Mouse (Mus musculus): ENCODE data around the gene Arhgap28.

Gene Arhgap28

DNA sequence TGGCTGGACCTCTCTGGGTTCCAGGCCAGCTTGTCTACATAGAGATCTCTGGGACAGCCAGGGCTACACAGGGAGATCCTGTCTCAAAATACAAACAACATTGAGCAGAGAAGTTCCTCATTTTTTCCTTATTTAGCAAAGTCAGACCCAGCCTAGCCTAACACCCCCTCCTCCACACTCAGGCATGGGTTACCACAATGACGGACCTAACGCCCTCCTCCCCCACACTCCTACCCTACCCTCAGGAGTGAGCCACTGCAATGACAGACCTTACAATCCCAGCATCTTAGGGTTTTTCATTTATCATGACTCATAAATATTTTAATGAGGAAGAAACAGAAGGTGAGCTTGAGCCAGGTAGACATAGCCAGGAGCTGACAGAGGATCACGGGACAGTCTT is 73.0 kb downstream of the Arhgap28 start:
- no peak for DNase-seq

DNA sequence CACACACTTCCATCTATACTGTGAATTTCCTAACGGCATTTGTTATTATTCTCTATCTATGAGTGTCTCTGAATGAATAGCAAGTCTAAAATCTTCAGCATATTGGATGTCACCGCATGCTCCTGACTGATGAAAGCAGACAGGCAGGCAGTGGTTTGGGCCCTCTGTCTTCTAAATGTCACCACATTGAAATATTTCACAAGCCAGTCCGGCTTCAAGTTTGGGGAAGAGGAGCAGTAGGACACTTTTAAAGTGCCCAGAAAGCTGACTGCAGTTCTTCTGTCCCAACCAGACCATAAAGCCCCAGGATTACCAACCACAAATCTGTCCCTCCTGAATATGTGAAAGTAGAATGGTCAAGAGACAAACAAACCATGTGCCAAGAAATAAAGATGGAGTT is 73.5 kb downstream of the Arhgap28 start:
- no peak for DNase-seq

DNA sequence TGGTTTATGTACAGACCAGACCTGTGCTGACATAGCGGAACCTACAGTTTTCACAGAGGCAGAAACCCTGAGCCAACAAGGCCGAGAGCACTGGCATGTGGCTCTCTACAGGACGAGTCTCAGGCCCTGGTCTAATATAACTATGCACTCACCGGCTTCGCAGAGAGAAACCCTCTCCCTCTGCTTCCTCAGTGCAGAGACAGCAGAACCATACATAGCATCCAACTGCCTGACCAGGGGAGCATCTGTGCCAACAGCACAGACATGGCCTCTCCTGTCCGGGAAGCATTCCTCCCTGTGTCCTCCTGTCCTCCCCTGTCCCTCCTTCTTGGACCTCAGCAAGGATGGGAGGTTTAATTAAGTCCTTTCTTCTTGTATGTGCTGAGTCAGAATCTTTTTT is 75.6 kb downstream of the Arhgap28 start:
- DNase-seq = no peak

DNA sequence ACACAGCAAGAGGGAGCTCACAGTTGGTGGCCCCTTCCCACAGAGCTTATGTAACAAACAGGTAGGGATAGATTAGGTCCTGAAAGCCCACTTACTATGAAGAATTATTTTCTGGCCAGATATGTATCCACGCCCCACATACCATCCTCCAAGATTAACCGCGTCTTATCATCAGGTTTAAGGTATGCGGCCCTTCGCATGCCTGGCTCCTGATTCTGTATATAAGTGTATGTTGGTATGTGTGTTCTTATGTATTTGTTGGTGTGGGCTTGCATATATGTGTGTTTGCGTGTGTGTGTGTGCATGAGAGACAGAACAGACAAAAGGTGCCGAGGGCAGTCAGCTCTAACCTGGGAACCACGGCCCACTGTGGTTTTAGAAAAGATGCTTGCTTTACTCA is 76.1 kb downstream of the Arhgap28 start:
- no peak for DNase-seq

DNA sequence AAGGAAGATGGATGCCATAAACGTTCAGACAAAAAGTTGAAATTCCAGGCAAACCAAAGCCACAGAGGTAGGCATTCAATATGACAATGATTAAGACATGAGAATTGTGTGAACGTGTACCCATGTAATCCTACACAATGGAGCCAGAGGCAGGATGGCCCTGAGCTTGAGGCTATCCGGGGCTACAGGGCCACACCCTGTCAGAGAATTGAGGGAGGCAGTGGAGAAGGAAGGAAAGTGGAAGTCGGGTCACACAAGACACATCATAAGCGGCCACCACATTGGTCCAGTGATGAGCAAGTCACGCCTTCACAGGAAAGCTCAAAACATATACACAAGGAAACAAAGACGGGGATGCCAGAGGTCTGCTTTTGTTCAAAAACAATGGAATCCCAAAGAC is 84.0 kb downstream of the Arhgap28 start:
- DNase-seq = no peak

DNA sequence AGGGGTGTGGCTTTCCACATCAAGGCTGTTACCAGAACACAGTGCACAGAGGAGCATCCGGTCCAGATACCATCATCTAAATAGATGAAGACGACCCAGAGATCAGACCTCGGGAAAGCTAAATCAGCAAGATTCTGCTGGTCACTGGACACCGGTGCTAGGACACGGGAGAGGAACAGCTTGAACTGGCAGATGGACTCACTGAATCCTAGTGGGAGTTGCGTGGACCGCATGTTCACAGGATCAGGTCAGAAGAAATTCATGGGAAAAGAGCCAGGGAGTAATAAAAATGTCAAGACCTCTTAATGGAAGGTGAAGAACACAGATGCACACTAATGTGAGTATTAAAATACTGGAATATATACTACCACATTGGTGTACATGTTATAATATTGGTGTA is 85.7 kb downstream of the Arhgap28 start:
- peak; percentile 29 for DNase-seq

DNA sequence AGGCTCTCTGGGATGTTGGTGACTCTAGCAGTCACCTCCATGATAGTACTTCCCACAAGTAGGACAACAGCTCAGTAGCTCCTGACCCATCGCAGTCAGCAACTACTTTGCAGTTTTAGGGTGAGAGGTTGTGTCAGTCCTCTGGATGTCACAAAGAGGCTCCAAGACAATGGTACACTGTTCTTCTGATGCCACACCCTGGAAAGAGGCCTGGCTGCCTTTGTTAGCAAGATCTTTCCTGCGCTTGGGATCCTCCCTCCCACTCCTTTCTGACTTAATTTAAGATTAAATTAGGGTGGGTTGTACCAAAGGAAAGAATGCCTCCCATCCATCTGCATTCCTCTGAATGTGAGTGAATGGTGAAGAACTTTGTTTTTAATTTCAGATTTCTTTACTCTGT is 87.0 kb downstream of the Arhgap28 start:
- DNase-seq = no peak

DNA sequence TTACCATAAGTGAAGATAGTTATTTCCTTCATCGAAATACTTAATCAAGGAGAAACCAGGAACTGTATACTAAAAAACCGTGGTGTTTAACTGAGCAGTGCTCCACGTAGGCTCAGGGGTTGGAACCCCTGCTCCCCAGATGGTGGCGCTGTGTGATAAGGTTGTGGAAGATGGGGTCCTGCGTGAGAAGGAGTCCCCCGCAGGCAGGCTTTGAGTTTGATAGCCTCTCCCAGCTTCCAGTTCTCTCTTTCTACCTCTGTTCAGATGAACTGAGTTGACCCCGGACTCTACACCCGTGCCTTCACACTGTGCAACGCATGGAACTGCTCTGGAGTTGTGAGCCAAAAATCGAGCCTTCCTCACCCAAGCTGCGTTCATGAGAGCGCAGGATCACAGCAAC is 91.3 kb downstream of the Arhgap28 start:
- DNase-seq = peak; percentile 11

DNA sequence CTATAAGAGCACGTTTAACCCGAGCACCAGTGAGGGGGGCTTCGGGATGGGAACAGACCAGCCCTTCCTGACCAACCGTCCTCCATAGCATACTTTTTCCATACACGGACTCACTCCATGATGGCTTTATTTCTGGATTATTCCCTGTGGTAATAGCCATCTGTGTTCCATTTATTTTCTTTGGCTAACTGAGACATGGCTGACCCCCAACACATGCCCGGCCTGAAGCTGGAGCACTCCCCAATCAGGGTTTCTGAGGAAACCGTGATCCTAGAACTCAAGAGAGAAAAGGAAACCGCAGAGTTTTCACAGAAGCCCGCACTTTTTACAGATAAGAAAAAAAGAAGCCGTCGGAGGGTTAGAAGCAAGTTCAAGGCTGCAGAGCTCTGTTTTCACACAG is 91.9 kb downstream of the Arhgap28 start:
- no peak for DNase-seq

DNA sequence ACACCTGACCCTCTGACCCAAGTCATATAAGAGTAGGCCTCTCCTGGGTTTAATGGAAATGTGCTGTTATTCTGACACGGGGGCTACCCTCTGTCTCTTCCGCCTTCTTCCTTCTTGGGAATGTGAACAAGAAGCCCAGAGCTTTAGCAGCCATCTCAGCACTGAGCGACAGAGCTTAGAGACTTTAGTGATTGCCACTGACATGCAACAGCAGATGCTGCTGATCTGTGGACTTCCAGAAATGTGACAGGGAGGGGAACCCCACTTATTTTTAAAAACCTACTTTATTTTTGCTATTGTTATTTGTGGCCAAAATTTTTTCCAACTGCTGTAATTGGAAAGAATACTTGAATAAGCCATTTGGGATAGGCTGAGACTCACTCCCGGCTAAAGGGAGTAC is 95.4 kb downstream of the Arhgap28 start:
- DNase-seq = no peak

DNA sequence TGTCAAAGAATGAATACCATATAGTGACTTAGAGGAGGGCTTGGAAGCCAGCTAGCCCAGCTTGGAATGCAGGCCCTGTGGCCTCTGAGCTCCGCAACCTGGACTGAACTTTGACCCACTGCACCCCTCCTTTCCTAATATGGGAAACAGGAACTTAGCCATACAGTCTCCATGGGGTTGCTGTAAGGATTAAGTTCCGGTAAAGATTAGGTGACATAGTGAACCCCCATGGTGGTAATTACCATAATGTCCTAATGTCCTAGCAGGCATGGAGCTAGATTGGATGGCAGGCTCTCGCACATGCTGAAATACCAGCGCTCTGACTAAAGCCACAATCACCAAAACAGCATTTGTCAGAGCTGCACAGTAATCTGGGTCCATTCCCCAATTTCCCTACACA is 95.8 kb downstream of the Arhgap28 start:
- DNase-seq = no peak

DNA sequence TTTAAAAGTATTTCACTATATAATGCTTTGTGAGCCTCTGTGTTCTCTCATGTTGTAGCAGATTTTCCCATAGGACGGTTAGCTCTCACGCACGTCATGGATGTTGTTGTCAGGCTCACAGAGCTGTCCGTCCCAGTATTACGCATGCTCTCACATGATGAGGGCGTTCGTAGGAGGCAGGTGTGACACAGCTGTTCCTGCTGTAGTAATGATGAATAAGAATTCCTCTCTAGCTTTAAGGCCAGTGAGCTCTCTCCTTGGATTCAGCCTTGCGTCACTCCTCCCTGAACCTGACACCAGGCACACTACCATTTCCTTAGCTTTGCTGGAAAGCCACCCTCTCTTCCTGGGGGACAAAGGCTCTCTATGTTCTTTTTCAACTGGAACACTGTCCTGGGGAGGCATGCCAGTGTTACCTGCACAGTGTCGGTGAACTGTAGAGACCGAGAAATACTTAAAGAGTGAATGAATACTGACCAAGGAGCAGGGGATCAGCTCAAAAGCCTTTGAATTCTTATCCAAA is 96.3 kb downstream of the Arhgap28 start:
- DNase-seq = no peak

DNA sequence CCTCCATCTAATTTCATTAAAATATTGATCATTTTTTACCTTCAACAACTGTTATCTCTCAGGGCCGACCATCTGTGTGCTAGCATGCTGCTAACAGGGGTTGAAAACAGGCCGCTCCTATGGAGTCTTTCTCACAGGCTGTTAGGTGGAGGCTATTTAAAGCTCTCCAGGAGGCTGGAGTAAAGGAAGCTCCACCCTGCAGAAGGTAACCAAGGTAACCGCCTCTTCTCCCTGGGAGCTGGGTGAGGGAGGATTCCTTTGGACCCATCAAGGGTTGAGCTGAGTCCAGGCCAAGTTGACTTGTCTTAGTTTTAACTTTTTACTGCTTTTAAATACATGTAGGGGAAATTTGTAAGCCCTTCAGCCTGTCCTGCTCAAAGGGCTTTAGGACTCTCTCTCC is 97.7 kb downstream of the Arhgap28 start:
- DNase-seq = no peak

DNA sequence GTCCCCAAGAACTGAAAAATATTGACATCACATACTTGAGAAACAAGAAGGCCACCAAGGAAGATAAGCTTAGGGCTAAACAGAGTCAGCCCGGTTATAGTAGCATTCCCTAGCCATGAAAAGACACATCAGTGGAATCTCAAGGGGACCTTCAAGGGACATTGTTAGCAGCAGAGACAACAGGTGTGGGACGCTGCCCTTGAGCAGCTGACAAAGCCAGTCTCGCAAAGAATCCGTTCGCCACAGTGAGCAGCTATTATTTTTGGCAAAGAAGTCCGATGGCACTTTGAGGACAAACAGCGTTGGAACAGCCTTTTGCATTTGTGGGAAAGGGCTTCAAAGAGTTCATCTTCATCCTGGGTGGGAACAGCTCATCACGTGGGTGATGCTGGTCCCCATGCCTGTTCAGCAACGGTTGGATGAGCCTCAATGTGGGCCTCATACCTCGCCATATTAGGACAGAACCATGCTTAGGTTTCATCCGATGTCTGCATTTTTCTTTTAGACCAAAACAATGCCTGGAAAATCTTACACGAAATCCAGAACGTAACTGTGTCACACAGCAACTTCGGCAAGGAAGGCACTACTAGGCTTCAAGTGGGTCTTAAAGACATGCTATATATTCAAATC is 99.5 kb downstream of the Arhgap28 start:
- no peak for DNase-seq

DNA sequence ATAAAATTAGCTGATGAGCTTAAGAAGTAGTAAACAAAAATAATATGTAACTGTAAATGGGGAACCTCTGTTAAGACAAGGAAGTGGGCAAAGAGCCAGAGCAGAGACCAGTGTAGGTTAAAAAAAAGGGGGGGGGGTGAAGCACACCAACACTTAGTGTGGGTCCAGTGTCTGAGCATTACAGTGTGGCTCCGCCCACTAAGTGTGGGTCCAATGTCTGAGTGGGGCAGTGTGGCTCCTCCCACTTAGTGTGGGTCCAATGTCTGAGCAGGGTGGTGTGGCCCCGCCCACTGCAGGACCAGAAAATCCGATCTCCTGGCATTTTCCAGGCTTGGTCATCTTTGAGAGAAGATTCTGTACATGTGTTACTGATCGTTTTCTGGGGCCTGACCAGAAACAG is 101.1 kb downstream of the Arhgap28 start:
- DNase-seq = no peak

DNA sequence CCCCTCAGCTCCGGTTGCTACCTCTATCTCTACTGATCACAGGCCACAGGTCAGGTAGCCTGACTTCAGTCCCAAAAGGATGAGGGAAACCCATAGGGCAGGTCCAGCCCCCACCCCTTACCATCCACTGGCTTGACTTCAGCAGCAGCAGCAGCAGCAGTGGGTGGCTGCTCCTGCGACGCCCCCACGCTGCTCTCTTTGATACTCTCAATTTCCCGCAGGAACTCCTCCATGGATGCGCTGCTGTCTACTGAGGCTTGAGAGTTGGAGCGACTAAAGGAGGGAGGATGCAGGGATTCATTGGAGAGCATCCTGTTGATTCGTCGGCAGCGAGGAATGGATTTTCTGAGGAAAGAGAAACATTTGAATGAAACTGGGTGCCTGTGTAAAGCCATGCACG is 102.8 kb downstream of the Arhgap28 start:
- no peak for DNase-seq

DNA sequence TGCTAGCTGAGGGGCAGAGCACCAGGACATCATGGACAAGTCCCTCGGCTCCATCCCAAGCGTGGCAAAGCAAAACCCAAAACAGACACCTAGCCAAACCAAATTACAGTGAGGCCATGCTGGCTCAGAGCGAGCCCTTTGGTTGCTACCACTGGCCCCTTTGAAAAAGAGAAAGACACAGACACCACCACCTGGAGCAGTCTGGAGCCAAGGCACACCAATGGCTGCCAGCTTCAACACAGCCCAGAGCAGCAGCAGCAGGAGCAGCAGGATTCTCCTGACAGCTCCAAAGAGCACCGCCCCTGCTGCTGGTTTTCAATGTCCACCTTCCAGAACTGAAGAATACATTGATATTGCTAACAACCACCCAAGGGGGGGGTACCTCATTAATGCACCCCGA is 104.5 kb downstream of the Arhgap28 start:
- DNase-seq = no peak

DNA sequence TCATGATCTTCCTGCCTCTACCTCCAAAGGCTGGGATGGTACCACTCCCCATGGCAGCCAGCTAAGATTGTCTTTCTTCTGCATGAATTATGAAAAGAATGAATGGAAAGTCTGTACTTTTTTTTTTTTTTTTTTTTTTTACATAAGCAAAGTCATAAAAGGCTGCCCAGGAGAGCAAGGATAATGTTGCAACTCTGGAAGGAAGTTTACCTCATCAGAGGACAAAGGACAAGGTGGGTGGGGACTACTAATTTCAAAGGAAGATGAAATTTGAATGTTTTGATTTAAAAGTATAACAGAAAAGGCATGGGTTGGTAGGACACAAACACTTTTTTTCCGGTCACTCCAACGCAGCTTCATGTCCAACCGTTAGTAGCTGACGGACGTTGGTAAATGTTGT is 107.5 kb downstream of the Arhgap28 start:
- no peak for DNase-seq

DNA sequence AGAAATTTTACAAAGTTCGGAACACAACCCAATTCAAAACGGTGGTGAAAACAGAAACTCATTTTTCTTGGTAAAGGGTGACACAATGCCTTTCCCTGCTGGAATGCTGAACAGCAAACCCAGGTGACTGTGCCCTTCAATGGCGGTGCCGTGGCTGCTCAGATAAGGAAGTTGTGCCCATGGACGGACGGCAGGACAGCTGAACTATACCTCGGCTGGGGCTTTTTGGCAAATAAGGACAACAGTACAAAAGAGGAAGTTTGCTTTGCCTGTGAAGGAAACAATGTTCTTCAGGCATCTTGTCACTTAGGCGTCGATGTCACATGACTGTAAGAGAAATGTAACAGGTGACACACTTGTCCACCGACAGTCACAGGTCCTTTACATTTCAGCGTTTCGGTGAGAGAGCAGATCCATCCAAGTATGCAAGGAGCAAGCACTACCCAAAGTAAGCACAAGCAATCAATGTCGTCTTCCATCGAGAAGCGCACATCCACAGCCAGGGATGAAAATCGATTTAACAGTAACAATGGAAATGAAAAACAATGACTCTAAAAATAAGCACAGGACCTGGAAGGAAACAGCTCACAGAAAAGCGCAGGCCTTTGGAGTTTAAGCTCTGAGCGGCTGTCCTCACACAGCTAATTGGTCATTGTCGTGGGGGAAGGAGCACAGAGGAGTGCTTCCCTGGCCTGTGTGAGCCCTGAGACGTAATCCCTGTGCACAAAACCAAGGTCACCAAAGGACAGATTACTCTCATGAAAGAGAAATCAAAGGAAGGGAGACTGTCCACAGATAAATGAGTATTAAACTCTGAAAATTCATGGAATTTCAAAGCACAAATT is 114.2 kb downstream of the Arhgap28 start:
- DNase-seq = no peak

DNA sequence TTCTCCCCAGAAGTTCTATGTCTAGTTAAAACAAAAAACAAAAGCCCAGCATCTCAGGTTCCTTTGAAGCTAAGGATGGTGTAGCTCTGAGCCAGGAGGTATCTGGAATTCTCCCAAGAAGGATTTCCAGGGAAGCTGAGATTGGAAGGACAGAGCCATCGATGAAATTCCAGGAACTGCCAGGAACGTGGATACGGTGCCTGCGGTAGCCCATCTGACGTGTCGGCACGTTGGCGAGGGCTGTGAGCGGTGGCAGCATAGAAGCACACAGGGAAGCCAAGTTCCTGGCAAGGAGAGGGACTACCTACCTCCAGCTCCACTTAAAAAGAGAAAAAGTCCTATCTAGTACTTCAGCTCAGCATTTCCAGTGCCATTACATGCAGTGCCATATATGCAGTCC is 115.8 kb downstream of the Arhgap28 start:
- DNase-seq = no peak

DNA sequence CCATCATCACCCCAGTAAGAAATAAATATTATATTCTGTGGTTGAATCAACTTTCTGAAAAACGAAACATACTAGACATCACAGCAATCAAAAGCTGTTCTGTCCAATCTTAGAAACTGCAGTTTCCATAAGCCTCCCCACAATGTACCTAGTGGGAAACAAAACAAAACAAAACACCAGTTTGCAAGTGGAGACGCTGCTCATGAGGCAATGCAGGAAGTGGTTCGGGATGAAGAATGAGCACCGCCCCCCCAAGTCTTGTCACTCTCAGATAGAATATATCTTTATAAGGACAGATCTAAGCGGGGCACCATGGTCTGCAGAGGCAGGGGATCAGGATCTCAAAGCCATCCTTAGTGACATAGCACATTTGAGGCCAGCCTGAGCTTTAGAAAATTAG is 117.6 kb downstream of the Arhgap28 start:
- DNase-seq = no peak

DNA sequence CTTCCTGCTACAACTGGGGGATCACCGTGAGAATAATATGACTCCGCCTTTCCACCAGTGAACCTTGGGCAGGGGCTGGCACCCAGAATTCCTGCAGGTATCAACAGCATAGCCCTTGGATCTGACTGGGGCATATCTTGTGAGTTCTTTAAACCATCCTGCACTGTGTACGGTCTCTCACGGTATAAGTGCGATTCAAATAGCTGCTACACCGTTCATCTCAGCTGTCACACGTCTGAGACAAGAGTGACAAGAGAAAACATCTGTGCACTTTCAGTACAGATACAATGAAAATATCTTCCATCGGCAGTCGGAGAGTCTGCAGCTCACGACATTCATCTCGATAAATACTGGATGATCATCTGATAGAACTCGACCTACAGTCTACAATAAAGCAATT is 126.3 kb downstream of the Arhgap28 start:
- DNase-seq = no peak

DNA sequence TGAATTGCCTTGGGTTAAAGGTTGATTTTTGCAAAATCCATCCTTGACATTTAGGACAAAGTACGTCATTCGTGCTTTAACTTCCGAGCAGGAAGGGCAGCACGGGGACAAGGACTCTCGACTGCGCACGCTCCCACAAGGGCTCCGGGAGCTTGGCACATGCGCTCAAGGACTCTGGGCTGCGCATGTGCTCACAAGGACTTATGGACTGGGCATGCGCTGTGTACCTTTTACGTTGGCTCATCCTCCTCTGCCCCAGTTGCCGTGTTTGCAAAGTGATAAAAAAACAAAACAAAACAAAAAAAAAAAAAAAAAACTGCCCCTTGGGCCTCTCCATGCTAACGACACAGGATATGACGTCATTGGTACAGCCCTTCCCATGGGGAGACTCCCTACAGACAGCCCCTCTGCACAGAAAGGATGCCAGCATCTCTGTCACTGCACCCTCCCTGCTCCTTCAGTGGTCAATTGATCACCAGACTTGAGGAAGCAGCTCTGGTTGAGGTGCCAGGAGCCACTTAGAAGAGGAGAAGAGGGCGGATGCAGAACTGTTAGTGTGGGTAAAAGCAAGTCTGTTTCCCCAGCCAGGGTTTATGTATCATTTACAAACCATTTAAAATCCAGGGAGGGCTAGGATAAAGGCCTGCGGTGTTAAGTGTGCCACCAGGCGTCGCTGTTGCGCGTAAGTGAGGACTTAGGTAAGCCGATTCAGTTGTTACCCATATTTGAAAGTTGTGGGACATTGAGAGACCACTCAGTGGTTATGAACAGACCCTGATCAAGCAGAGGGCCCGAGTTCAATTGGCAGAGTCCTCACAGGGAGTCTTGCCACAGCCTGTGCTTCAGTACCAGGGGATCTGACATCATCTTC is 134.0 kb downstream of the Arhgap28 start:
- peak; percentile 39 for DNase-seq

All from cerebellum, adult 8-10 months (tissue).